Mouse (Mus musculus) heart, adult 2 months (tissue): ENCODE measurements around the gene Chrna9. TPM values are rescaled to one million over a fixed set of nuclear protein-coding genes. Genes with fewer than 3 reads are reported as not detected.

Source experiments
- DNase-seq, 2 experiments: peaks; one replicate each; pipeline ENCODE4 v3.0.0; 2021
- H3K27ac ChIP-seq: fragments of 200-600 bp; 2 replicates; pipeline ENCODE4 v1.8.1; 2022
- H3K27me3 ChIP-seq: fragments of 200-500 bp; 2 replicates; pipeline ENCODE4 v1.6.1; 2012; ENCODE audit warnings: mild to moderate bottlenecking, low read length, inconsistent platforms, mixed read lengths; ENCODE audit not compliant: control insufficient read depth, insufficient read depth
- H3K36me3 ChIP-seq: fragments of 200-500 bp; 2 replicates; pipeline ENCODE4 v1.6.1; 2012; ENCODE audit warnings: low read length, inconsistent platforms; ENCODE audit not compliant: control insufficient read depth, insufficient read depth
- H3K4me1 ChIP-seq: fragments of 200-500 bp; 2 replicates; pipeline ENCODE4 v1.6.1; 2011; ENCODE audit warnings: low read length; ENCODE audit not compliant: control insufficient read depth, insufficient read depth
- H3K4me3 ChIP-seq: fragments of 200-600 bp; 2 replicates; pipeline ENCODE4 v1.8.1; 2022
- H3K79me2 ChIP-seq: fragments of 200-500 bp; replicated peaks from 2 replicates; pipeline ENCODE4 v1.6.1; 2012; ENCODE audit warnings: mild to moderate bottlenecking, inconsistent platforms, low read length, moderate library complexity, mixed read lengths; ENCODE audit not compliant: control insufficient read depth, insufficient read depth
- H3K9ac ChIP-seq: fragments of 200-500 bp; 2 replicates; pipeline ENCODE4 v1.6.1; 2012; ENCODE audit warnings: low read depth, mild to moderate bottlenecking, control low read depth, inconsistent platforms, low read length, mixed read lengths
- CTCF ChIP-seq: fragments of 200-600 bp; IDR thresholded peaks from 2 replicates; pipeline ENCODE4 v1.8.1; 2022; ENCODE audit warnings: antibody characterized with exemption, mild to moderate bottlenecking, moderate library complexity
- EP300 ChIP-seq: fragments of 200-500 bp; IDR thresholded peaks from 2 replicates; pipeline ENCODE4 v1.6.1; 2011; ENCODE audit warnings: low read depth, low read length, control low read depth; ENCODE audit not compliant: insufficient read depth
- POLR2A ChIP-seq: fragments of 200-500 bp; IDR thresholded peaks from 2 replicates; pipeline ENCODE4 v1.6.1; 2011; ENCODE audit warnings: mild to moderate bottlenecking, low read depth, low read length, control low read depth; ENCODE audit not compliant: insufficient read depth
- WGBS: fragments of 180-500 bp; shearing (Covaris S2); methylation state at CpG from one replicate; pipeline ENCODE4 v1.1.7; 2018; 5-methylcytosine and 5-hydroxymethylcytosine counted together
- intact Hi-C: fragments of 180-260 bp; cut with DNase I; formaldehyde crosslinking; loops from one replicate; pipeline ENCODE4 v1.15.1; 2025
- polyA plus RNA-seq: library from polyadenylated mRNA; depleted of rRNA; stranded (reverse); fragments of >200 nt; gene quantifications from 2 replicates; pipeline ENCODE4 v1.2.3, GENCODE M21; 2012
- total RNA-seq, 2 experiments: library from RNA; stranded (reverse); gene quantifications; 2 replicates each; pipeline ENCODE4 v1.2.3; 2021

Chrna9 gene
- total and polyA plus RNA-seq, 3 experiments = 0.18 to 0.52 TPM; not detected in 1

- Histone ChIP-seq H3K27ac (no peak overlapping the region), H3K79me2 (no peaks in the 10 kb centered on the region), H3K27me3 (no peaks in the 10 kb centered on the region), H3K9ac (no peak overlapping the region), H3K4me3 (no peak overlapping the region), H3K36me3 (no peaks in the 10 kb centered on the region), H3K4me1 (no peaks in the 10 kb centered on the region)
- intact Hi-C loops = no loop called here
- TF ChIP-seq EP300 (no peak), CTCF (no peak), POLR2A (no peak)
- WGBS = 95% methylated on average over 3 of the region's 3 CpGs
- no peak for DNase-seq
Observed at GRCm38 (mm10) chr5:65919904-65920303, 14.8 kb upstream of the Chrna9 start.

GRCm38 (mm10) chr5:65920701-65921426, 13.9 kb upstream of the Chrna9 start:
- intact Hi-C loops = no loop called here
- no peak for TF ChIP-seq EP300
- TF ChIP-seq POLR2A = no peak
- Histone ChIP-seq H3K27ac (no peak overlapping the region), H3K4me1 (no peaks in the 10 kb centered on the region), H3K4me3 (no peak overlapping the region), H3K9ac (no peak overlapping the region), H3K27me3 (no peaks in the 10 kb centered on the region), H3K36me3 (no peaks in the 10 kb centered on the region), H3K79me2 (no peaks in the 10 kb centered on the region)
- WGBS = 83% methylated on average over 12 of the region's 12 CpGs
- no peak for DNase-seq

GRCm38 (mm10) chr5:65921477-65922138, 13.1 kb upstream of the Chrna9 start:
- H3K4me1 ChIP-seq = no peaks in the 10 kb centered on the region
- H3K9ac ChIP-seq = no peak overlapping the region
- H3K36me3 ChIP-seq = no peaks in the 10 kb centered on the region
- intact Hi-C loops = no loop called here
- no peak overlapping the region for H3K27ac ChIP-seq
- TF ChIP-seq CTCF (no peak), POLR2A (no peak), EP300 (no peak)
- DNase-seq = no peak
- H3K27me3 ChIP-seq = no peaks in the 10 kb centered on the region
- WGBS = 69% methylated on average over 9 of the region's 9 CpGs
- H3K79me2 ChIP-seq = no peaks in the 10 kb centered on the region
- H3K4me3 ChIP-seq = no peak overlapping the region

GRCm38 (mm10) chr5:65926666-65927065, 8.1 kb upstream of the Chrna9 start:
- Histone ChIP-seq H3K36me3 (no peaks in the 10 kb centered on the region), H3K79me2 (no peaks in the 10 kb centered on the region), H3K27me3 (no peaks in the 10 kb centered on the region), H3K4me3 (no peak overlapping the region), H3K27ac (no peak overlapping the region), H3K4me1 (no peaks in the 10 kb centered on the region), H3K9ac (no peak overlapping the region)
- no peak for DNase-seq
- intact Hi-C loops = no loop called here
- 81% methylated on average over 6 of the region's 6 CpGs for WGBS
- no peak for TF ChIP-seq CTCF

- Histone ChIP-seq H3K36me3 (no peaks in the 10 kb centered on the region), H3K9ac (no peak overlapping the region), H3K27me3 (no peaks in the 10 kb centered on the region), H3K27ac (no peak overlapping the region), H3K4me1 (no peaks in the 10 kb centered on the region), H3K79me2 (no peaks in the 10 kb centered on the region), H3K4me3 (no peak overlapping the region)
- 84% methylated on average over 7 of the region's 7 CpGs for WGBS
- peak in 1 of 2 experiments; percentile 49 for DNase-seq
- intact Hi-C loops = no loop called here
- TF ChIP-seq CTCF (no peak), POLR2A (no peak), EP300 (no peak)
Observed at GRCm38 (mm10) chr5:65929162-65929561, 5.6 kb upstream of the Chrna9 start.

GRCm38 (mm10) chr5:65930171-65930570, 4.5 kb upstream of the Chrna9 start:
- Histone ChIP-seq H3K27ac (no peak overlapping the region), H3K9ac (no peak overlapping the region), H3K36me3 (no peaks in the 10 kb centered on the region), H3K4me3 (no peak overlapping the region), H3K79me2 (no peaks in the 10 kb centered on the region), H3K4me1 (no peaks in the 10 kb centered on the region), H3K27me3 (no peaks in the 10 kb centered on the region)
- no peak for DNase-seq
- TF ChIP-seq CTCF (no peak), EP300 (no peak), POLR2A (no peak)
- intact Hi-C loops = loop anchor here (10.0 kb wide), 1 partner anchor 525 kb away; no protein-coding TSS in a partner anchor
- WGBS = 63% methylated on average over 4 of the region's 4 CpGs
